Mouse (Mus musculus): Measurements from ENCODE around the gene Bmx.

Gene Bmx

GRCm38 (mm10) chrX:164258057-164258456 lies at the start of gene Bmx:
TSS of gene Bmx (minus strand) at chrX:164258193.
- DNase-seq, result no peak

DNA sequence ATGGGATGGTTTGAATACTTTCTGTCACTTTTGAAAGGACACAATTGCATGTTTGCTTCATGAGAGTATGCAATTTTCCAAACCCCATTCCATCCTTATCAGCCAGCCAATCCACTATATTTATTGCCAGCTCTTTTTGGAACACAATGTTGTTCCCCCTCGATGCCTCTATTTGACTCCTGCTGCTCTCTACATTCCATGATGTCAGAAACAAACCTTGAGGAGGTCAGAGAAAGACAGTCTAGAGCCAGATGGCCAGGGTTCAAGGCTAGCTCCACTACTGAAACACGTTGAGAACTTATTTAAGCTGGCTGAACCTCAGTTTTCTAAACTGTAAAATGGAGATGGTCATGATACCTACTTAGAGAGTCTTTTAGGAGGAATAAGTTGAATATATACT lies 48.3 kb upstream of the Bmx start:
- DNase-seq, result no peak

DNA sequence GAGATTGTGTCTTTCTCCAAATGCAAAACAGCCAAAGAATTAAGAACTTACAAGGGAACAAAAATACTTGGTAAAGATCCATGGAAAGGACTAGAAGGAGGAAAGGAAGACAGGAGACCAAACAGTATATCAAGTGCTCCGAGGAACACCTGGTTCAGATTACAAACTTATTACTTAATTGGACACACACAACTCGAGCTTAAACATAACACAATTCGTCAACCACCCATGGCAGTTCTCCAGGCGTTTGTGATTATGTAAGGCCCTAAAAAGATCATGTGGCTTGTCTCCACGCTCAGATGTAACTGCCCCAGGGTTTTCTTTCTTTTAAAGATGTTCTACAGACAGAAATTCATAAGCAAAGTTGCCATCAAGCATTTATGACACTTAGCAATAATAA lies 33.2 kb upstream of the Bmx start:
- no peak for DNase-seq

DNA sequence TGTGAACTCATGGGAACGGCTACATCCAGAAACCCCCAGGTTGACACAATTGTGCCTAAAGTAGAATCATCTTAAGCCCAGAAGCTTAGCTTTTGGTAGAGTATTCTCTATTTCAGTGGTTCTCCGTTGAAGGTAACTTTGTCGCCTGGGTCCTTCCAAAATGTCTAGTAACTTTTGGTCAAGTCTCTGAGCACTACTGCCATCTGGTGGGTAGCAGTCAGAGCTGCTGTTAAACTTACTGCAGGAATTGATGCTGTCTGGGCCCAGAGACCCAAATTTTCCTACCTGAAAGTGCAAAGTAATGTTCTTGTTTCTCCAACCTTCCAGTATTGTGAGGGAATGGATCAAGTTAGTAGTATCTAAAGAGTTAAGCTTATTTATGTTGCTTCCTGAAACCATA lies 29.1 kb upstream of the Bmx start:
- peak; percentile 2 for DNase-seq

DNA sequence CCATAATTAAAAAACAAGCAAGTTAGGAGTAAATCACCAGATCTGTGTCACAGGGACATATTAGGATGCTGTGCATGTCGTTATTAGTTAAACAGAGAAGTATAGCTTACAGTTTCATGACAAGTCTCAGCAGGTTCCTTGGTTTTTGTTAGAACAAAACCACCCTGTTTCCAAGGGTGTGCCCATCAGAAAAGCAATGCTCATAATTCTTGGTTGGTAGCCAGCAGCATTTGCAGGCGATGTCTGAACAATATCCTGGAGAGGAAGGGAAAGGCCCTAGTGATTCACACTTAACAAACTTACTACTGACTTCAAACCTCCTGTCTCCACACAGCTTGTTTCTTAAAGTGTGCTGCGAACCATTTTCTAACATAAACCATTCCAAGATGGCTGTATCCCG lies 25.8 kb upstream of the Bmx start:
- DNase-seq, result no peak

GRCm38 (mm10) chrX:164280918-164281647 lies 23.1 kb upstream of the Bmx start:
- no peak for DNase-seq

DNA sequence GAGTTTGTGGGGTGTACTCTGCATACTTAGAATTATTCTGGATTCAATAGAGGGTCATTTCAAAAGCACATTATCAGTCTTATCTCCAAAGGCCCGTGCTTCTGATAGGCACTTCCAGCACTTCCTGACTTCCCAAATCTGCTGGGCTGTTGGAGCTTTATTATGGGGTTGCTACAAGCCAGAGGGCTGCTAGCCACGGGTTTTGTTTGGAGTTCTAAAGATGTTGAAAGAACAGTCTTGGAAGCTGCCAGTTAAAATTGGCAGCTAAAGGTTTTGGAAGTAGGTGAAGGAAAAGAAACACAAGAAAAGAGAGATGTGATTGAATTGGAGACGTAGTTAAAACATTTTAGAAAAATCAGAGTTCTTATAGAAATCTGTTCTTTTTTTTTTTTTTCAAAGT lies 17.5 kb upstream of the Bmx start:
- no peak for DNase-seq

DNA sequence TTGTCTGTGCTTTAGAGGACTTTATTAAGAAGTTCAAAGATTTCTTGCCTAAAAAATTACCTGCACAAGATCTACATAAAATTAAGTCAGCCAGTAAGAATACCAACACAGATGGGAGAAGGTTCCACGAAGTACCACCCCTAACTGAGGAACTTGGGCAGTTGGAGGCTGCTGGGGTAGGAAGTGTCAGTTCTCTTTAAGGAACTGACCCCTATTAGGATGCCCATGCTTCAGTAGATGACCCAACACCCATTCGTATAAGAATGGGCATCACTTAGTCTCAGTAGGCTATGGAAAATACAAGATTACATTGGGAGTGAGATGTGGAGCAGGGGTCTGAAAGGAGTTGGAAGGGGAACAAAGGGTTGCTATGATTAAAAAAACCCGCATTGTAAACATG lies 12.6 kb upstream of the Bmx start:
- no peak for DNase-seq

GRCm38 (mm10) chrX:164269285-164269761 lies 11.3 kb upstream of the Bmx start, which contains the start of gene Pir:
TSS of gene Pir (plus strand) at chrX:164269371.
- peak; percentile 12 for DNase-seq

- DNase-seq, result no peak
Measured at GRCm38 (mm10) chrX:164264861-164265260, 6.9 kb upstream of the Bmx start.

GRCm38 (mm10) chrX:164262286-164262685 lies 4.3 kb upstream of the Bmx start:
- no peak for DNase-seq

GRCm38 (mm10) chrX:164258662-164259061 lies 669 bp upstream of the Bmx start:
- no peak for DNase-seq

GRCm38 (mm10) chrX:164256527-164256926 lies 1.5 kb downstream of the Bmx start:
- no peak for DNase-seq

DNA sequence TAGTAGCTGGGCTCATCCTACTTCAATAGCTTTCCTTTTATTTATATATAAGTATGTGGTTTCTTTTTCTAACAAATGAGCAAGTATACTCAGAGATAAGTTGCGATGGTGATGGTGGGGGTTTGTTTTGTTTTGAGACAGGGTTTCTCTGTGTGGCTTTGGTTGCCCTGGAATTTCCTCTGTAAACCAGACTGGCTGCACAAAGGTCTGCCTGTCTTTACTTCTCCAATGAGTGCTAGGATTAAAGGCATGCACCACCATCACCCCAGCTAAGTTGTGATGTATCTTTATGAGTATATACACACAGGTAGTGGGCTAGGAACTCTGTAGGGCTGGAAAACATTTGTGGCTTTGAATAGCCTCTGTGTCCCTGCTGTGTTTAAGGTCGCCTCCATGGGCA lies 11.3 kb downstream of the Bmx start:
- DNase-seq, result no peak

GRCm38 (mm10) chrX:164245714-164246113 lies 12.3 kb downstream of the Bmx start:
- no peak for DNase-seq

- no peak for DNase-seq
Measured at GRCm38 (mm10) chrX:164233380-164233779, 24.6 kb downstream of the Bmx start.

- no peak for DNase-seq
Measured at GRCm38 (mm10) chrX:164221989-164222388, 36.0 kb downstream of the Bmx start.

DNA sequence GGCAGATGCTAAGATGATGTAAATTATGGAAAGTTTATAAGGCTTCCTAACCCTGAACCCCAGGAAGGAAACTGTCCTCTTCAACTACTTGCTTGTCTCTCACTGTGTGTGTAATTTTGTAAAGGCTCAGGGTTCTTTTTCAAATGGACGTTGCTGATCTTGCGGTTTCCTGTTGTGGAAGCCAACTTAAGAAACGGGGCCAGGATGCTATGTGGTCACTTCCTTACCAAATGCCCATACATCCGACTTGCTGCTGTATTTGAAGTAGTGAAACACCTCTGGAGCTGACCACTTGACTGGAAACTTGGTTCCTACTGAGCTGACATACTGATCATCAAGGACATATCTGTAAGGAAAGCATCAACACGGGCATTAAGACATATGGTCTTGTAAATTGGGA lies 57.4 kb downstream of the Bmx start:
- DNase-seq, result no peak

- no peak for DNase-seq
Measured at GRCm38 (mm10) chrX:164197679-164198078, 60.3 kb downstream of the Bmx start.

- DNase-seq, result no peak
Measured at GRCm38 (mm10) chrX:164189880-164190279, 68.1 kb downstream of the Bmx start.

DNA sequence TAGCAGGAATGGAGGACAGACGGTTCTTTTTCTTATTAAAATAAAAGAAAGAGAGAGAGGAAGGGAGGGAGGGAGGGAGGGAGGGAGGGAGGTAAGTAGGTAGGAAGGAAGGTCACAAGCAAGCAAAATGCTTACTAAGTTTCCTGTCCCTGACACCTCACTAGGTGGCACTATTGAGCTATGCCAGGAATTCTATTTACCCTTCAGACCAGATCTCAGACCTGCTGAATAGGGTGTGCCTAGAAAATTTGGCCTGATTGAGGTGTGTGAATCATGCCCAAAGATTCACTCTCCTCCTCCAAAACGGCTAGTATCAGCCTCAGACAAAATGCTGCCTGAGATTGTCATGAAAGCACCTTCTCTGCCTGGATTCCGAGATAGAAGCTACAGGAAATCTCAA lies 74.1 kb downstream of the Bmx start:
- DNase-seq, result peak; percentile 18

- DNase-seq, result peak; percentile 51
Measured at GRCm38 (mm10) chrX:164179746-164180145, 78.2 kb downstream of the Bmx start.

DNA sequence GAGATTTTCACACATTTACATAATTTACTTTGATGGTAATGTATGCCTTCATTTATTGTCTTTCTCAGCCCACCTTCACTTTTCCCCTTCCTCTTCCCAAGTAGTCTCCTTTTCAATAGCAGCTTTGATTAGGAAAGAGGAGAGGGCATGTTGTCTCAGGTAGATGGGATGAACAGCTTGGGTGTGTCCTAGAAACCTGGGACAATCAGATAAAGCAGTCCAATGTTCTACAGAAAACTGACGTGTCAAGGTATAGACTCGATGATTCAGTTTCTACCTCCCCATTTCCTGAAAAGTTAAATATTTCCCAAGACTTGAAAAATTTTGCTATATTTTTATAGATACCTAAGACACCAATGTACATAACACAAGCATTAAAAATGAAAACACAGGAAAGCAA lies 79.1 kb downstream of the Bmx start:
- no peak for DNase-seq

GRCm38 (mm10) chrX:164175780-164176179 lies 82.2 kb downstream of the Bmx start:
- DNase-seq, result no peak

DNA sequence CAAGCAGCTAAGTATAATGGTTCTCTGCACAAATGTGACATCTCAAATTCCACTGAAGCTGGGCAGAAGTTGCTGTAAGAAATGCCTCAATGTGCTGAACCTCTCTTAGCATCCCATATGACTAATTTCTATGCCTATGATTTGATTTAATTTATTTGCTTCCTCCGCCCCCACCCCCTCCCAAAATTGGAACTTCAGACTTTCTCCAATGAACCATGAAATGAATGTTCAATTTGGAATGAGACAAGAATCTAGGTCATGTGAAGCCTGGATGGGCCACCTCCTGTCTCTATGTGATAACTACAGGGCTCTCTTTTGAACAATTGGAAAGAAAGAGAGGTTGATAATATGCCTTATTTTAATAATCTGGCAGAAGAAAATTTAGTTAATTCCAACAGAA lies 82.7 kb downstream of the Bmx start:
- DNase-seq, result no peak
